Mouse (Mus musculus) thymus, postnatal 25 days (tissue): ENCODE results near the gene Gm3453.
"Not testable (repeated sequence)": the region's sequence is repeated elsewhere in the genome, so short reads cannot be mapped to it uniquely, and the experiment has no call there.

Experiments
- DNase-seq: peaks from one replicate; pipeline ENCODE4 v3.0.0; 2022

The Gm3453 gene

DNA sequence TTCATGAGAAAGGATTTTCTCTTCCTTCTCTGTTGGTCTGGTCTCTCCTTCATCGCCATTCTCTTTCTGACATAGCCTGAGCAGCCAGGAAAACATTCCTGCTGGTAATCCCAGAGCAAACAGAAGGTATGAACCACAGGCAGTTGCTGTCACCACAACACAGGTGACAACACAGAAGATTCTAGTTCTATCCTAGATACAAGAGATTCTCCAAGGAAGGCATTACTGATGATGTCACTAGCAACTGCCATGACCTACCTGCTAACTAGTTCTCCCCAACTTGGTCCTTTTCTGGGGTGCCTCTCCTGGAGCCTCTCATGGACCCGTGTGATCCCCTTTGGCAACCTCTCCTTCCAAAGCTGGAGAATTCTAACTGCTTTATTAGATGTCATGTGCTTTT is at the start of gene Gm3453:
TSS of gene Gm3453 (minus strand) at position 101 of the 400 bp plus-strand sequence.
- DNase-seq: not testable (repeated sequence)

DNA sequence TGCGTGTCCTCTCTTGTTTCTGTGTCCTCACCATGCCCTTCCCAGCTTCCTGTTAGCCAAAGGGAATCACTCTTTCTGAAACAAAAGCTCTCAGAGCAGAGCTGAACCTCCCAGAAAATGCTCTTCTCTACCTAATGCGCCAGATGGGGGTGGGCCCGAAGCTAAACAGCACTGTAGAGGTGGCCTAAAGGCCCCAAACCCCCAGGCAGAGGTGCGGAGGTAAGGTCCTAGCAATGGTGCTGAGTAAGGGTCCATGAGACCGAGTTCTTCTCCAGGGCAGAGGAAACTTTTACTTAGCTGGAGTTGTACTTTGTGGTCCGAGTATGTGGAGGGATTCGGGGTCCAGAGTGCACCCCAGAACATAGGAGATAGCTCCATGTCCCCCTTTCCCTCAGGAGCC is 8.2 kb upstream of the Gm3453 start:
- DNase-seq: peak; percentile 1

GRCm38 (mm10) chr14:5962441-5962840 is 16.5 kb downstream of the Gm3453 start:
- DNase-seq: not testable (repeated sequence)

- not testable (repeated sequence) for DNase-seq
Observed at GRCm38 (mm10) chr14:5961635-5962034, 17.3 kb downstream of the Gm3453 start, which contains the start of gene Gm3248. Gene Gm3248, minus strand, starts transcription at chr14:5961745.

- DNase-seq: not testable (repeated sequence)
Observed at GRCm38 (mm10) chr14:5961102-5961501, 17.8 kb downstream of the Gm3453 start.

- DNase-seq: not testable (repeated sequence)
Observed at GRCm38 (mm10) chr14:5960479-5960878, 18.5 kb downstream of the Gm3453 start.

- DNase-seq: not testable (repeated sequence)
Observed at GRCm38 (mm10) chr14:5923276-5923675, 55.7 kb downstream of the Gm3453 start.
